Mouse (Mus musculus) thymus, adult 2 months (tissue): ENCODE results near the gene Mcu.

Experiments used
- CTCF ChIP-seq: fragments of 200-500 bp; IDR thresholded peaks from 2 replicates; pipeline ENCODE4 v1.5.1; 2012; ENCODE audit warnings: mild to moderate bottlenecking, control low read depth, low read length, moderate library complexity, borderline replicate concordance; ENCODE audit not compliant: control insufficient read depth, poor library complexity, insufficient read depth; ENCODE audit errors: extremely low read depth
- POLR2A ChIP-seq: fragments of 200-500 bp; IDR thresholded peaks from 2 replicates; pipeline ENCODE4 v1.6.1; 2012; ENCODE audit warnings: mild to moderate bottlenecking, low read length, control low read depth, moderate library complexity; ENCODE audit not compliant: control insufficient read depth, poor library complexity, insufficient read depth; ENCODE audit errors: extremely low read depth

GRCm38 (mm10) chr10:59443212-59443611, 173.3 kb downstream of the Mcu start:
- TF ChIP-seq POLR2A: no peak
- TF ChIP-seq CTCF: no peak
